9 mouse cellular contexts compared by ENCODE assay signal in genomic region chr17:27134187-27134586, GRCm38 (mm10). TPM values are rescaled to one million over a fixed set of nuclear protein-coding genes. Genes with fewer than 3 reads are reported as not detected.
DNase-seq lines count a peak whose midpoint lies in the region; ATAC-seq lines count a peak whose summit lies in the region.
"Had no signal": no experiment of that assay in that cellular context is flagged by ENCODE, and none has a peak within 500 bp of the region (broad histone marks: within the 10 kb centered on the region; RNA-seq: fewer than 3 reads in every experiment).

No protein-coding gene starts in this region.

- peak overlapping the region; percentile 67; the same call in 1 of the 2 replicates for H3K9ac ChIP-seq in lung, embryonic 15.5 days
- H3K9ac ChIP-seq in limb, embryonic 15.5 days = no peak overlapping the region
- peak overlapping the region; percentile 78 for H3K9ac ChIP-seq in neural tube, embryonic 15.5 days (replicated peaks)

- H3K4me1 ChIP-seq in lung, embryonic 15.5 days = peaks cover 32% of the 10 kb centered on the region
- peaks cover 68% of the 10 kb centered on the region for H3K4me1 ChIP-seq in forebrain, embryonic 10.5 days
- H3K4me1 ChIP-seq in limb, embryonic 15.5 days = peaks cover 68% of the 10 kb centered on the region
- H3K4me1 ChIP-seq in neural tube, embryonic 15.5 days = peaks cover 66% of the 10 kb centered on the region

- H3K9me3 ChIP-seq in lung, embryonic 15.5 days = no peaks in the 10 kb centered on the region
- H3K9me3 ChIP-seq in forebrain, embryonic 10.5 days = no peaks in the 10 kb centered on the region
- no peaks in the 10 kb centered on the region for H3K9me3 ChIP-seq in limb, embryonic 15.5 days
- H3K9me3 ChIP-seq in neural tube, embryonic 15.5 days (replicated peaks) = no peaks in the 10 kb centered on the region

- 31% methylated on average over 9 of the region's 9 CpGs for WGBS in lung, embryonic 15.5 days
- WGBS in forebrain, embryonic 10.5 days = 34% methylated on average over 9 of the region's 9 CpGs
- WGBS in limb, embryonic 15.5 days = 38% methylated on average over 9 of the region's 9 CpGs
- 29% methylated on average over 7 of the region's 9 CpGs for WGBS in neural tube, embryonic 15.5 days

- no peaks in the 10 kb centered on the region for H3K36me3 ChIP-seq in lung, embryonic 15.5 days
- peaks cover 8% of the 10 kb centered on the region for H3K36me3 ChIP-seq in forebrain, embryonic 10.5 days (replicated peaks)
- H3K36me3 ChIP-seq in limb, embryonic 15.5 days = no peaks in the 10 kb centered on the region
- no peaks in the 10 kb centered on the region for H3K36me3 ChIP-seq in neural tube, embryonic 15.5 days

- ATAC-seq in lung, embryonic 15.5 days (ENCODE audit: borderline replicate concordance, extremely low read depth, low FRiP score, low TSS enrichment) = no peak
- ATAC-seq in limb, embryonic 15.5 days (ENCODE audit: insufficient number of reproducible peaks, low FRiP score, low TSS enrichment, low read depth) = no peak
- ATAC-seq in neural tube, embryonic 15.5 days (ENCODE audit: low FRiP score) = peak; percentile 8; the same call in 1 of the 2 replicates

- no peak overlapping the region for H3K27ac ChIP-seq in lung, embryonic 15.5 days
- peak overlapping the region; percentile 98 for H3K27ac ChIP-seq in forebrain, embryonic 10.5 days
- H3K27ac ChIP-seq in limb, embryonic 15.5 days = no peak overlapping the region
- H3K27ac ChIP-seq in neural tube, embryonic 15.5 days (replicated peaks) = peak overlapping the region; percentile 94

- peak overlapping the region; percentile 58 for H3K4me2 ChIP-seq in lung, embryonic 15.5 days
- peak overlapping the region; percentile 50 for H3K4me2 ChIP-seq in limb, embryonic 15.5 days
- H3K4me2 ChIP-seq in neural tube, embryonic 15.5 days = peak overlapping the region; percentile 58

- H3K27me3 ChIP-seq in lung, embryonic 15.5 days = no peaks in the 10 kb centered on the region
- H3K27me3 ChIP-seq in forebrain, embryonic 10.5 days (ENCODE audit: poor library complexity, severe bottlenecking) = peaks cover 16% of the 10 kb centered on the region
- H3K27me3 ChIP-seq in limb, embryonic 15.5 days = no peaks in the 10 kb centered on the region
- H3K27me3 ChIP-seq in neural tube, embryonic 15.5 days (replicated peaks) = 0 out of 2 replicates have a peak, but pooled peaks cover 3% of the 10 kb centered on the region

- DNase-seq in lung, adult 18-20 months = no peak
- DNase-seq in forebrain, embryonic 10.5 days (ENCODE audit: extremely low spot score, low spot score) = no peak
- no peak for DNase-seq in gastrocnemius, adult 8-10 months (ENCODE audit: low spot score in 2 of 2)
- DNase-seq in kidney, postnatal 14 days = no peak
- no peak for DNase-seq in right cerebral cortex, adult 2 months (ENCODE audit: low spot score in 2 of 2)

- H3K4me3 ChIP-seq in lung, embryonic 15.5 days = peak overlapping the region; percentile 71
- peak overlapping the region; percentile 78 for H3K4me3 ChIP-seq in forebrain, embryonic 10.5 days
- H3K4me3 ChIP-seq in limb, embryonic 15.5 days = peak overlapping the region; percentile 82
- H3K4me3 ChIP-seq in neural tube, embryonic 15.5 days (replicated peaks) = peak overlapping the region; percentile 70

RNA-seq across cellular contexts. Expression of gene Uqcc2, which starts 0.5 kb away (rescaled TPM):
- 257 and 276 TPM in 2 replicates for polyA plus RNA-seq in lung, embryonic 15.5 days (2015; fragmentation: Nextera tagmentation; extraction: Ambion mirVana)
- 394 and 405 TPM in 2 replicates for polyA plus RNA-seq in forebrain, embryonic 10.5 days (2016; fragmentation: Nextera tagmentation; extraction: Ambion mirVana)
- 276 and 289 TPM in 2 replicates for polyA plus RNA-seq in limb, embryonic 15.5 days (2015; fragmentation: Nextera tagmentation; extraction: Ambion mirVana)
- polyA plus RNA-seq in neural tube, embryonic 15.5 days (2015; fragmentation: Nextera tagmentation; extraction: Ambion mirVana) = 349 and 390 TPM in 2 replicates
- 100 to 1,000 TPM; 429 to 490 (median 471) TPM for total RNA-seq in gastrocnemius, adult 8-10 months (2022)

RNA-seq across cellular contexts. Expression of gene Ip6k3, which starts 33.4 kb away (rescaled TPM):
- polyA plus RNA-seq in lung, embryonic 15.5 days (2015; fragmentation: Nextera tagmentation; extraction: Ambion mirVana) = 0.07 and 0.11 TPM in 2 replicates
- polyA plus RNA-seq in forebrain, embryonic 10.5 days (2016; fragmentation: Nextera tagmentation; extraction: Ambion mirVana) = 0.06 TPM in 1 of 2 replicates, not detected in the other
- 0.44 and 1.7 TPM in 2 replicates for polyA plus RNA-seq in limb, embryonic 15.5 days (2015; fragmentation: Nextera tagmentation; extraction: Ambion mirVana)
- polyA plus RNA-seq in neural tube, embryonic 15.5 days (2015; fragmentation: Nextera tagmentation; extraction: Ambion mirVana) = 0.23 and 0.40 TPM in 2 replicates
- 10 to 100 TPM; 24.6 to 33.6 (median 29.1) TPM for total RNA-seq in gastrocnemius, adult 8-10 months (2022)
- total RNA-seq: granulocyte monocyte progenitor cell, adult 5-6 weeks had no signal

Comparison
In these comparisons a context has a peak if more than half of its experiments do, and no peak if none do; other contexts are left out.
1. H3K27ac ChIP-seq: peak in forebrain, embryonic 10.5 days (single experiment) and neural tube, embryonic 15.5 days (single experiment); none in lung, embryonic 15.5 days (single experiment) and limb, embryonic 15.5 days (single experiment).
2. Peak in every context shown above with its lines, with median percentiles within 50 percentile points of each other: H3K4me2 ChIP-seq and H3K4me3 ChIP-seq.